Mouse (Mus musculus): Measurements from ENCODE around the gene Taf1c.
A peak's percentile ranks its signal among the peaks of the same experiment; 100 is the strongest.

- TF ChIP-seq CTCF (IDR thresholded peaks at IDR 0.05) (peak; percentile 54), EP300 (IDR thresholded peaks at IDR 0.05) (no peak)
Measured at GRCm38 (mm10) chr8:119574437-119575365, 30.3 kb downstream of the Taf1c start, which contains the start of the genes Hsdl1 and Dnaaf1.
